Mouse (Mus musculus): ENCODE measurements around the gene Trpv5.

DNA sequence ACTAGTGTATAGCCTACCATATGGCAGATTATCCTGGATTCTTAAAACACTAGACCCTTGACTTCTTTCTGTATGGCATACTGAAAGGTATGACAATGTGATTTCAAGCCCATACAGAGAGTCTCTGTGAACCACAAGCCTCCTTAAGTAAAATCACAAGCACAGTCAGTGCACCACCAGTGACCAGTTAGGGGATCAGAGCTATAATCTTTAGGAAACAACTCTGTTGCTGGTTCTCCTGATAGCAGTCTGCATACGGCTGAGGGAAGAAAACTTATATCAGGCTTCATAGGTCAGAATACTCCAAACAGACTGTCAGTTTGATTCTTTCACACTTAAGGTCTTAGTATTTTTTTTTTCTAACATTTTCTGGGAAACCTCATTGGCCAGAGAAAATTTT lies 22.1 kb downstream of the Trpv5 start:
- no peak for TF ChIP-seq CTCF (IDR thresholded peaks at IDR 0.05; ENCODE audit: borderline replicate concordance, insufficient read depth, low read length)
- TF ChIP-seq POLR2A (IDR thresholded peaks at IDR 0.05; ENCODE audit: low read depth, low read length) = no peak

Measured in embryonic fibroblast, embryonic 13.5 days (primary cell).